Mouse (Mus musculus): ENCODE measurements around the gene Spcs3.

Spcs3 gene

GRCm38 (mm10) chr8:54508814-54509213, 21.0 kb downstream of the Spcs3 start:
- DNase-seq (ENCODE audit: low spot score in 2 of 2) = no peak

GRCm38 (mm10) chr8:54508096-54508456, 21.7 kb downstream of the Spcs3 start:
- DNase-seq (ENCODE audit: low spot score in 2 of 2) = no peak

GRCm38 (mm10) chr8:54507428-54508095, 22.2 kb downstream of the Spcs3 start:
- DNase-seq (ENCODE audit: low spot score in 2 of 2) = peak; percentile 62 to 94

GRCm38 (mm10) chr8:54505060-54505459, 24.7 kb downstream of the Spcs3 start:
- no peak for DNase-seq (ENCODE audit: low spot score in 2 of 2)

- no peak for DNase-seq (ENCODE audit: low spot score in 2 of 2)
These were observed 26.7 kb downstream of the Spcs3 start for GRCm38 (mm10) chr8:54503104-54503503.

- no peak for DNase-seq (ENCODE audit: low spot score in 2 of 2)
These were observed 35.9 kb downstream of the Spcs3 start for GRCm38 (mm10) chr8:54493915-54494314.

GRCm38 (mm10) chr8:54493110-54493509, 36.7 kb downstream of the Spcs3 start:
- DNase-seq (ENCODE audit: low spot score in 2 of 2) = no peak

GRCm38 (mm10) chr8:54491934-54492333, 37.9 kb downstream of the Spcs3 start:
- no peak for DNase-seq (ENCODE audit: low spot score in 2 of 2)

GRCm38 (mm10) chr8:54491057-54491690, 38.6 kb downstream of the Spcs3 start:
- DNase-seq (ENCODE audit: low spot score in 2 of 2) = no peak

- no peak for DNase-seq (ENCODE audit: low spot score in 2 of 2)
These were observed 41.4 kb downstream of the Spcs3 start for GRCm38 (mm10) chr8:54488437-54488836.

GRCm38 (mm10) chr8:54486555-54487273, 43.1 kb downstream of the Spcs3 start:
- no peak for DNase-seq (ENCODE audit: low spot score in 2 of 2)

Data from left cerebral cortex, adult 9 months (tissue).